Mouse (Mus musculus): ENCODE results near the gene Thrb. TPM values are rescaled to one million over a fixed set of nuclear protein-coding genes. Genes with fewer than 3 reads are reported as not detected.

The Thrb gene
- total RNA-seq, 2 experiments from 2014 or later: 26.7 to 40.0 TPM

- no peak for TF ChIP-seq CTCF (IDR thresholded peaks at IDR 0.05)
- no peak overlapping the region for H3K4me3 ChIP-seq
- no peak overlapping the region for H3K27ac ChIP-seq
- no peak for DNase-seq
- intact Hi-C loops (cut with DNase I): no loop called here
Observed at GRCm38 (mm10) chr14:17959901-17960300, 299.8 kb downstream of the Thrb start.

GRCm38 (mm10) chr14:17967117-17967726 lies 307.2 kb downstream of the Thrb start:
- DNase-seq: peak; percentile 49
- intact Hi-C loops (cut with DNase I): loop anchor here (5.0 kb wide), 2 partner anchors 310 to 565 kb away; no protein-coding TSS in a partner anchor

GRCm38 (mm10) chr14:17972132-17972531 lies 312.1 kb downstream of the Thrb start:
- intact Hi-C loops (cut with DNase I): no loop called here
- no peak overlapping the region for H3K27ac ChIP-seq
- no peak for DNase-seq
- no peak for TF ChIP-seq CTCF (IDR thresholded peaks at IDR 0.05)
- no peak overlapping the region for H3K4me3 ChIP-seq

More at GRCm38 (mm10) chr14:17967117-17967726, 307.2 kb downstream of the Thrb start:
- H3K4me3 ChIP-seq: no peak overlapping the region
- TF ChIP-seq CTCF (IDR thresholded peaks at IDR 0.05): peak; percentile 77
- no peak overlapping the region for H3K27ac ChIP-seq

GRCm38 (mm10) chr14:17972665-17973064 lies 312.6 kb downstream of the Thrb start:
- intact Hi-C loops (cut with DNase I): no loop called here
- no peak for DNase-seq

DNA sequence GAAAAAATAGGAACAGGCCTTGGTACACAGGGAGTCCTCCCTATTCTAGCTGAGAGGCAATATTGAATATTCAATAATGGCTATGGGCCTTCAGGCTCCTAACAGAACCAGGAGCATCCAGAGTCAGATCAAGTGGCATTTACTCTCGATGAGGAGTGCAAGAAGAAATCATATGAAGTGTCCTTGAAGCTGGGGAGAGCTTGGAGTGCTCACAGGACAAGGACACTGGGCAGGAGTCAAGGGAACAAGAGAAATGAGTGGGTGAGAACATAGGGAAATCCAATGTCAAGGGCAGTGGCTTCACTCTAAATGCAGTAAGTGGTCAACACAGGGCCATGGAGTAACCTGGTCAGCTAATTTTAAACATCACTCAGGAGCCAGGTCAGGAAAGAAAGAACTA lies 315.7 kb downstream of the Thrb start:
- Histone ChIP-seq H3K4me3 (no peak overlapping the region), H3K27ac (no peak overlapping the region)
- TF ChIP-seq CTCF (IDR thresholded peaks at IDR 0.05): no peak
- intact Hi-C loops (cut with DNase I): no loop called here
- no peak for DNase-seq

More at GRCm38 (mm10) chr14:17972665-17973064, 312.6 kb downstream of the Thrb start:
- Histone ChIP-seq H3K27ac (no peak overlapping the region), H3K4me3 (no peak overlapping the region)
- TF ChIP-seq CTCF (IDR thresholded peaks at IDR 0.05): no peak

- DNase-seq: no peak
- no peak for TF ChIP-seq CTCF (IDR thresholded peaks at IDR 0.05)
- Histone ChIP-seq H3K27ac (no peak overlapping the region), H3K4me3 (no peak overlapping the region)
- intact Hi-C loops (cut with DNase I): no loop called here
Observed at GRCm38 (mm10) chr14:17978259-17978658, 318.2 kb downstream of the Thrb start.

- intact Hi-C loops (cut with DNase I): no loop called here
- Histone ChIP-seq H3K27ac (no peak overlapping the region), H3K4me3 (no peak overlapping the region)
- DNase-seq: no peak
- TF ChIP-seq CTCF (IDR thresholded peaks at IDR 0.05): no peak
Observed at GRCm38 (mm10) chr14:17981258-17981657, 321.2 kb downstream of the Thrb start.

DNA sequence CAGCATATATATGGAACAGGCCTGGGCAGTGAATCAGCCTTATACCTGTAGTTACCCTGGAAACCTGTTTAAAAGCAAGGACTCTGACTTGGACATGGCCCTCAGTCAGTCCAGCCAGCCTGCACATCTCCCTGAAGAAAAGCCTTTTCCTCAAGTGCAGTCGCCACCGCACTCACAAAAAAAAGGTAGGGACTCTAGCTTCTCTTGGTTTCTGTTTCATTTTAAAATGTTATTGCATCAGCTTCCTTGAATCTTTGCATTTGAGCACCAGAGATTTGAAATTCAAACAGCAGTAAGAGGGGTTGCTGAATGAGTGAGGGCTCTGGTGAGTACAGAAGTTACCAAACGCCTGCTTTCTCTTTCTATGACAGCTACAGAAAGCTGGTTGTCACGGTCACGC lies 322.0 kb downstream of the Thrb start:
- Histone ChIP-seq H3K27ac (no peak overlapping the region), H3K4me3 (no peak overlapping the region)
- intact Hi-C loops (cut with DNase I): no loop called here
- TF ChIP-seq CTCF (IDR thresholded peaks at IDR 0.05): no peak
- no peak for DNase-seq

GRCm38 (mm10) chr14:17983390-17983789 lies 323.3 kb downstream of the Thrb start:
- intact Hi-C loops (cut with DNase I): no loop called here
- no peak overlapping the region for H3K4me3 ChIP-seq
- DNase-seq: no peak
- no peak overlapping the region for H3K27ac ChIP-seq
- no peak for TF ChIP-seq CTCF (IDR thresholded peaks at IDR 0.05)

DNA sequence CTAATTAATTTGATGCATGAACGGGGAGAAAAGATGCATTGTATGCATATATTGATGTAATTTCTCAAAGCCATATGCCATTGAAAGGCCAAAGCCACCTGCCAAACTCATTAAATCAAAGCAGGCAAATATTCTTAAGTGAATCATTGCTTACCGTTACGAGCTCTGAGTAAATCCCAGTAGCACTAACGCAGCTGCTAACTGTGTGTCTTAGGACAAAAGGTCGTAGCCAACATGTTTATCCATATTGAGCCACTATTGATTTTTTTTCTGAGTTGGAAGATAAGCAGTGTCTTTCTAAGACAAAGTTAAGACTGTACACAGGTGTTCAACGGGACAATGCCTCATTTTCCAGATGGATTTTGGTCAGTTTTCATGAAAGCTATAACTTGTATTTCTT lies 323.8 kb downstream of the Thrb start:
- TF ChIP-seq CTCF (IDR thresholded peaks at IDR 0.05): no peak
- intact Hi-C loops (cut with DNase I): no loop called here
- no peak for DNase-seq
- Histone ChIP-seq H3K4me3 (no peak overlapping the region), H3K27ac (no peak overlapping the region)

GRCm38 (mm10) chr14:17988580-17988979 lies 328.5 kb downstream of the Thrb start:
- no peak for DNase-seq
- Histone ChIP-seq H3K4me3 (no peak overlapping the region), H3K27ac (no peak overlapping the region)
- TF ChIP-seq CTCF (IDR thresholded peaks at IDR 0.05): no peak
- intact Hi-C loops (cut with DNase I): no loop called here

- no peak for TF ChIP-seq CTCF (IDR thresholded peaks at IDR 0.05)
- DNase-seq: no peak
- H3K4me3 ChIP-seq: no peak overlapping the region
- intact Hi-C loops (cut with DNase I): no loop called here
- no peak overlapping the region for H3K27ac ChIP-seq
Observed at GRCm38 (mm10) chr14:17989182-17989581, 329.1 kb downstream of the Thrb start.

- TF ChIP-seq CTCF (IDR thresholded peaks at IDR 0.05): no peak
- Histone ChIP-seq H3K4me3 (no peak overlapping the region), H3K27ac (no peak overlapping the region)
- no peak for DNase-seq
- intact Hi-C loops (cut with DNase I): no loop called here
Observed at GRCm38 (mm10) chr14:17990186-17990585, 330.1 kb downstream of the Thrb start.

GRCm38 (mm10) chr14:18001886-18002285 lies 341.8 kb downstream of the Thrb start:
- Histone ChIP-seq H3K4me3 (no peak overlapping the region), H3K27ac (no peak overlapping the region)
- no peak for DNase-seq
- intact Hi-C loops (cut with DNase I): no loop called here
- no peak for TF ChIP-seq CTCF (IDR thresholded peaks at IDR 0.05)

Data from gastrocnemius, adult 2 months (tissue).